Mouse (Mus musculus) gastrocnemius, postnatal 25 days (tissue): ENCODE measurements around the gene Slc7a1. TPM values are rescaled to one million over a fixed set of nuclear protein-coding genes. Genes with fewer than 3 reads are reported as not detected.
"Not testable (repeated sequence)": the region's sequence is repeated elsewhere in the genome, so short reads cannot be mapped to it uniquely, and the experiment has no call there.

Experiments
- DNase-seq: peaks from one replicate; pipeline ENCODE4 v3.0.0; 2022
- total RNA-seq, 2 experiments: library from RNA; stranded (reverse); gene quantifications; 1 replicate in 1 of 2; 2 replicates in 1 of 2; pipeline ENCODE4 v1.2.3; 2021

Gene Slc7a1
- total RNA-seq, 2 experiments from 2014 or later: 2.9 to 3.1 TPM

GRCm38 (mm10) chr5:148366455-148366854 is 33.2 kb downstream of the Slc7a1 start:
- no peak for DNase-seq

- DNase-seq: no peak
Measured at GRCm38 (mm10) chr5:148363441-148364113, 36.1 kb downstream of the Slc7a1 start.

- DNase-seq: no peak
Measured at GRCm38 (mm10) chr5:148362296-148362695, 37.4 kb downstream of the Slc7a1 start.

- no peak for DNase-seq
Measured at GRCm38 (mm10) chr5:148361759-148362010, 38.0 kb downstream of the Slc7a1 start.

GRCm38 (mm10) chr5:148360922-148361758 is 38.6 kb downstream of the Slc7a1 start:
- no peak for DNase-seq

GRCm38 (mm10) chr5:148359131-148359530 is 40.6 kb downstream of the Slc7a1 start:
- DNase-seq: no peak

GRCm38 (mm10) chr5:148357168-148357567 is 42.5 kb downstream of the Slc7a1 start:
- DNase-seq: no peak

GRCm38 (mm10) chr5:148355822-148356221 is 43.9 kb downstream of the Slc7a1 start:
- no peak for DNase-seq

- no peak for DNase-seq
Measured at GRCm38 (mm10) chr5:148354536-148354935, 45.2 kb downstream of the Slc7a1 start.

GRCm38 (mm10) chr5:148353429-148353828 is 46.3 kb downstream of the Slc7a1 start:
- no peak for DNase-seq

- no peak for DNase-seq
Measured at GRCm38 (mm10) chr5:148349327-148350011, 50.2 kb downstream of the Slc7a1 start.

GRCm38 (mm10) chr5:148348153-148348552 is 51.6 kb downstream of the Slc7a1 start:
- DNase-seq: no peak

GRCm38 (mm10) chr5:148346543-148346942 is 53.2 kb downstream of the Slc7a1 start:
- no peak for DNase-seq

GRCm38 (mm10) chr5:148344374-148344773 is 55.3 kb downstream of the Slc7a1 start:
- no peak for DNase-seq

- no peak for DNase-seq
Measured at GRCm38 (mm10) chr5:148342061-148342741, 57.5 kb downstream of the Slc7a1 start.

- DNase-seq: no peak
Measured at GRCm38 (mm10) chr5:148339126-148339525, 60.6 kb downstream of the Slc7a1 start.

GRCm38 (mm10) chr5:148332622-148332974 is 67.1 kb downstream of the Slc7a1 start:
- DNase-seq: peak; percentile 34

- DNase-seq: no peak
Measured at GRCm38 (mm10) chr5:148331926-148332621, 67.6 kb downstream of the Slc7a1 start.

GRCm38 (mm10) chr5:148331229-148331776 is 68.4 kb downstream of the Slc7a1 start:
- no peak for DNase-seq

GRCm38 (mm10) chr5:148328982-148329381 is 70.7 kb downstream of the Slc7a1 start:
- no peak for DNase-seq

GRCm38 (mm10) chr5:148326295-148326694 is 73.4 kb downstream of the Slc7a1 start:
- DNase-seq: not testable (repeated sequence)
